Mouse (Mus musculus) heart, adult 2 months (tissue): ENCODE measurements around the gene Tlr9. TPM values are rescaled to one million over a fixed set of nuclear protein-coding genes. Genes with fewer than 3 reads are reported as not detected.

Experiments used
- DNase-seq, 2 experiments: peaks; one replicate each; pipeline ENCODE4 v3.0.0; 2021
- H3K27ac ChIP-seq: fragments of 200-600 bp; 2 replicates; pipeline ENCODE4 v1.8.1; 2022
- H3K27me3 ChIP-seq: fragments of 200-500 bp; 2 replicates; pipeline ENCODE4 v1.6.1; 2012; ENCODE audit warnings: mild to moderate bottlenecking, low read length, inconsistent platforms, mixed read lengths; ENCODE audit not compliant: control insufficient read depth, insufficient read depth
- H3K36me3 ChIP-seq: fragments of 200-500 bp; 2 replicates; pipeline ENCODE4 v1.6.1; 2012; ENCODE audit warnings: low read length, inconsistent platforms; ENCODE audit not compliant: control insufficient read depth, insufficient read depth
- H3K4me1 ChIP-seq: fragments of 200-500 bp; 2 replicates; pipeline ENCODE4 v1.6.1; 2011; ENCODE audit warnings: low read length; ENCODE audit not compliant: control insufficient read depth, insufficient read depth
- H3K4me3 ChIP-seq: fragments of 200-600 bp; 2 replicates; pipeline ENCODE4 v1.8.1; 2022
- H3K79me2 ChIP-seq: fragments of 200-500 bp; replicated peaks from 2 replicates; pipeline ENCODE4 v1.6.1; 2012; ENCODE audit warnings: mild to moderate bottlenecking, inconsistent platforms, low read length, moderate library complexity, mixed read lengths; ENCODE audit not compliant: control insufficient read depth, insufficient read depth
- H3K9ac ChIP-seq: fragments of 200-500 bp; 2 replicates; pipeline ENCODE4 v1.6.1; 2012; ENCODE audit warnings: low read depth, mild to moderate bottlenecking, control low read depth, inconsistent platforms, low read length, mixed read lengths
- CTCF ChIP-seq: fragments of 200-600 bp; IDR thresholded peaks from 2 replicates; pipeline ENCODE4 v1.8.1; 2022; ENCODE audit warnings: antibody characterized with exemption, mild to moderate bottlenecking, moderate library complexity
- EP300 ChIP-seq: fragments of 200-500 bp; IDR thresholded peaks from 2 replicates; pipeline ENCODE4 v1.6.1; 2011; ENCODE audit warnings: low read depth, low read length, control low read depth; ENCODE audit not compliant: insufficient read depth
- POLR2A ChIP-seq: fragments of 200-500 bp; IDR thresholded peaks from 2 replicates; pipeline ENCODE4 v1.6.1; 2011; ENCODE audit warnings: mild to moderate bottlenecking, low read depth, low read length, control low read depth; ENCODE audit not compliant: insufficient read depth
- WGBS: fragments of 180-500 bp; shearing (Covaris S2); methylation state at CpG from one replicate; pipeline ENCODE4 v1.1.7; 2018; 5-methylcytosine and 5-hydroxymethylcytosine counted together
- intact Hi-C: fragments of 180-260 bp; cut with DNase I; formaldehyde crosslinking; loops from one replicate; pipeline ENCODE4 v1.15.1; 2025
- polyA plus RNA-seq: library from polyadenylated mRNA; depleted of rRNA; stranded (reverse); fragments of >200 nt; gene quantifications from 2 replicates; pipeline ENCODE4 v1.2.3, GENCODE M21; 2012
- total RNA-seq, 2 experiments: library from RNA; stranded (reverse); gene quantifications; 2 replicates each; pipeline ENCODE4 v1.2.3; 2021

The Tlr9 gene
- total and polyA plus RNA-seq, 3 experiments, result 0.39 to 1.9 (median 0.47) TPM

DNA sequence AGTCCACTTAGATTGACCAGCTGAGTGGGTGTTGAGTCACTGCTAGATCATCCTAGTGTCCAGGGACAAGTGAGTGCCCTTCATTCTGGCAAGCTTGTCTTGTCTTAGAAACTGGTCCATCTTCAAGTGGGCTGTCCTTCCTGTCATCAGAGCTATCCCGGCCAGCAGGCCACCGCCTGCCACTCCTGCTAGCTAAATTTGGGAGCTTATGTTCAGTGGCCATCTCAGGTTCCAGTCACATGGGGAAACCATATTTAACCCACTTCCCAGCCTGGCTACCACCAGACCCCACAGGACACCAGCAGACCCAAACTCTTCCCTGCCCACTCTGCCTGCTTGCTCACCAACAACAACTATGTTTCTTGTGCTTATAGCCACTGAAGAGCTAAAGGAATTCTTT is 15.9 kb upstream of the Tlr9 start:
- WGBS, result 14% methylated on average over 2 of the region's 2 CpGs
- DNase-seq, result peak; percentile 62 to 75
- Histone ChIP-seq H3K27me3 (no peaks in the 10 kb centered on the region), H3K4me3 (peak overlapping the region; percentile 46), H3K27ac (peak overlapping the region; percentile 95), H3K9ac (peak overlapping the region; percentile 74), H3K79me2 (peaks cover 5% of the 10 kb centered on the region), H3K36me3 (no peaks in the 10 kb centered on the region), H3K4me1 (peaks cover 17% of the 10 kb centered on the region)
- intact Hi-C loops, result no loop called here
- TF ChIP-seq POLR2A (peak; percentile 96), CTCF (no peak), EP300 (no peak)

GRCm38 (mm10) chr9:106208181-106208580 is 14.2 kb upstream of the Tlr9 start:
- Histone ChIP-seq H3K4me1 (peaks cover 16% of the 10 kb centered on the region), H3K79me2 (peaks cover 5% of the 10 kb centered on the region), H3K27ac (peak overlapping the region; percentile 70), H3K9ac (peak overlapping the region; percentile 74), H3K27me3 (no peaks in the 10 kb centered on the region), H3K4me3 (peak overlapping the region; percentile 47), H3K36me3 (no peaks in the 10 kb centered on the region)
- 67% methylated on average over 5 of the region's 5 CpGs for WGBS
- intact Hi-C loops, result no loop called here
- TF ChIP-seq EP300 (no peak), POLR2A (no peak), CTCF (no peak)
- DNase-seq, result no peak

- Histone ChIP-seq H3K4me1 (peaks cover 9% of the 10 kb centered on the region), H3K4me3 (no peak overlapping the region; the same call in 1 of the 2 replicates), H3K79me2 (peaks cover 5% of the 10 kb centered on the region), H3K27me3 (no peaks in the 10 kb centered on the region), H3K27ac (peak overlapping the region; percentile 70), H3K36me3 (no peaks in the 10 kb centered on the region), H3K9ac (no peak overlapping the region)
- intact Hi-C loops, result loop anchor here (5.0 kb wide), 4 partner anchors 38 to 88 kb away; partner anchors contain the start of genes Glyctk and Wdr82
- 60% methylated on average over 4 of the region's 4 CpGs for WGBS
- TF ChIP-seq POLR2A (no peak), EP300 (0 out of 2 replicates have a peak, but pooled peaks have one; percentile 24)
- DNase-seq, result peak in 1 of 2 experiments; percentile 67
Measured at GRCm38 (mm10) chr9:106209954-106210353, 12.4 kb upstream of the Tlr9 start.

DNA sequence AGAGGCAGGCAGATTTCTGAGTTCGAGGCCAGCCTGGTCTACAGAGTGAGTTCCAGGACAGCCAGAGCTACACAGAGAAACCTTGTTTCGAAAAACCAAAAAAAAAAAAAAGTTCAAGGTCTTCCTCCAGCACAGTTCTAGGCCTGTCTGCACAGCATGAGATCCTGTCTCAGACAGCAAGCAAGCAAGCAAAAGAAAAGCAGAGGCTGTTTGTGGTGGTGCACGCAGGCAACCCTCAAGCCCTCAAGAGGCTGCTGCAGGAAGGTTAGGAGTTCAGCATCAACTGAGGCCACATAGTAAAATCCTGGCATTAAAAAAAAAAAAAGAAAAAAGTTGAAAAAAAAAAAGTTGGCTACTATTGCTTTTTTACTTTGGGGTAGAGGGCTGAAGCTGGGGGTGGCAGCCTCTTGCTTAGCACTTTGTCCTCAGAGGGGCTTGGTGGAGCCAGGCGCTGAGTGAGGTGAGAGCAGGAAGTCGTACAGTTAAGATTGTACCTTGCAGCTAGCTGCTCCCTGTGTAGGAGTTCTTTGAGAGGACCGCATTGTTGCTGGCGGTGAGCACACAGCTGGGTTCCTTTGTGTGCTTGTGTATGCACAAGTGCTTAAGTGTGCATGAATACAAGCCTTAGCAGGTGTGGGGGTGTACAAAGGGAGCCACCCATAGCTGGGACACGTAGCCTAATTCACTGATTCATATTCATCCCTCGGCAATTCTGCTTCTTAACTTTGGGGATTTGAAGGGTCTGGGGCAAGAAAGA is 11.4 kb upstream of the Tlr9 start:
- Histone ChIP-seq H3K4me3 (peak overlapping the region; percentile 5; the same call in 1 of the 2 replicates), H3K27me3 (no peaks in the 10 kb centered on the region), H3K9ac (no peak overlapping the region), H3K4me1 (peaks cover 5% of the 10 kb centered on the region), H3K79me2 (peaks cover 5% of the 10 kb centered on the region), H3K36me3 (no peaks in the 10 kb centered on the region), H3K27ac (no peak overlapping the region; the same call in 1 of the 2 replicates)
- intact Hi-C loops, result loop anchor here (5.0 kb wide), 4 partner anchors 39 to 89 kb away; partner anchors contain the start of genes Glyctk and Wdr82
- no peak for DNase-seq
- no peak for TF ChIP-seq EP300
- TF ChIP-seq CTCF, result no peak
- no peak for TF ChIP-seq POLR2A
- 69% methylated on average over 9 of the region's 9 CpGs for WGBS

DNA sequence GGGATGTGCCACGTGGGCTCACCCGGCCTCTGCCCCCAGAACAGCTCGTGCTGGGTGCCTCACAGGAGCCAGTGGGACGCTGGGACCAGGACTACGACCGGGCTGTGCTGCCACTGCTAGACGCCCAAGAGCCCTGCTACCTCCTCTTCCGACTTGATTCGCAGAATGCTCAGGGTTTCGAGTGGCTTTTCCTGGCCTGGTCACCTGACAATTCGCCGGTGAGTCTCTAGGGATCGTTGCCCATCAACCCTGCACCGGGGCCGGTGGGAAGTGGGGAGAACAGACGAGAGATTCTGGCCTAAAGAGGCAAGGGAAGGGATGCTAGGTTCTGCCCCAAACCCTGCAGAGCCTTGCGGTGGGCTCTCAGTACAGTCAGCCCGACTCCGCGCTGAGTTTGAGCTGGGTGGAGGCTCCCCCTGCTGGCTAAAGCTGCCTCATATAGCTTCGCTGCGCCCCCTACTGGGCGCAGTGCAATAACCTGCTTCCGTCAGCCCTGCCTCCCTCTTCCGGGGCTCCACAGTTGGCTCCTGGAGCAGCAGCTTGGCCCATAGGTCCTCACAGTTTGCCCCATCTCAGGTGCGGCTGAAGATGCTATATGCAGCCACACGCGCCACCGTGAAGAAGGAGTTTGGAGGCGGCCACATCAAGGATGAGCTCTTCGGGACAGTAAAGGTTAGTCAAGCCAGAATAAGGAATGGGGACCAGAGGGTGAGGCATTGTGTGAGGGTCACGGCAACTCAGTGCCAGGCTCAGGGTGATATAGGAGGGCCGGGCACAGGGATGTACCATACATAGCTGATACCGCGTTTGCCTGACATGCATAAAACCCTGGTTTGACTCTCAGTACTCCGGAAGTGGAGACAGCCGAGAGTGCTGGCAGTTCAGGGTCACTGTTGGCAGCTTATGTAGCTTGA is 10.5 kb upstream of the Tlr9 start:
- Histone ChIP-seq H3K4me3 (peak overlapping the region; percentile 5; the same call in 1 of the 2 replicates), H3K36me3 (no peaks in the 10 kb centered on the region), H3K4me1 (peaks cover 3% of the 10 kb centered on the region; the same call in 1 of the 2 replicates), H3K27ac (peak overlapping the region; percentile 37; the same call in 1 of the 2 replicates), H3K27me3 (no peaks in the 10 kb centered on the region), H3K9ac (peak overlapping the region; percentile 11), H3K79me2 (peaks cover 5% of the 10 kb centered on the region)
- intact Hi-C loops, result loop anchor here (5.0 kb wide), 4 partner anchors 40 to 90 kb away; partner anchors contain the start of genes Glyctk and Wdr82
- DNase-seq, result peak; percentile 85 to 87
- TF ChIP-seq EP300 (peak; percentile 61; the same call in 1 of the 2 replicates), CTCF (no peak; the same call in 1 of the 2 replicates), POLR2A (no peak)
- WGBS, result 27% methylated on average over 37 of the region's 37 CpGs
